Mouse (Mus musculus) MEL (cell line): ENCODE measurements around the gene Carf.

ENCODE experiments used
- CTCF ChIP-seq, 3 experiments: IDR thresholded peaks in 2 of 3; conservative IDR thresholded peaks in 1 of 3; 2 replicates each; pipeline ENCODE4 v1.5.1; 2011 to 2012; ENCODE audit warnings: low read length in 3 of 3, low read depth in 2 of 3, mild to moderate bottlenecking in 2 of 3, improper control_type of control experiment in 1 of 3, inconsistent platforms in 1 of 3, mixed read lengths in 1 of 3, moderate library complexity in 1 of 3; ENCODE audit not compliant: control insufficient read depth in 1 of 3, insufficient read depth in 1 of 3, poor library complexity in 1 of 3, severe bottlenecking in 1 of 3
- ELF1 ChIP-seq: IDR thresholded peaks from 2 replicates; pipeline ENCODE4 v1.6.1; 2014; ENCODE audit warnings: low read depth, mild to moderate bottlenecking, inconsistent platforms, low read length, improper control_type of control experiment, moderate library complexity
- EP300 ChIP-seq, 2 experiments: IDR thresholded peaks; 2 replicates each; pipeline ENCODE4 v1.6.1; 2011; ENCODE audit warnings: improper control_type of control experiment in 2 of 2, low read length in 2 of 2, low read depth in 1 of 2, mild to moderate bottlenecking in 1 of 2
- GABPA ChIP-seq: IDR thresholded peaks from 2 replicates; pipeline ENCODE4 v1.6.1; 2012; ENCODE audit warnings: low read depth, mild to moderate bottlenecking, inconsistent platforms, low read length, improper control_type of control experiment, moderate library complexity
- GATA1 ChIP-seq: IDR thresholded peaks from 2 replicates; pipeline ENCODE4 v1.6.1; 2011; ENCODE audit warnings: low read depth, low read length, improper control_type of control experiment
- NELFE ChIP-seq: IDR thresholded peaks from 2 replicates; pipeline ENCODE4 v1.6.1; 2011; ENCODE audit warnings: low read depth, low read length, improper control_type of control experiment
- NRF1 ChIP-seq: IDR thresholded peaks from 2 replicates; pipeline ENCODE4 v1.6.1; 2014; ENCODE audit warnings: low read depth, mild to moderate bottlenecking, inconsistent platforms, low read length, improper control_type of control experiment, moderate library complexity; ENCODE audit not compliant: poor library complexity, insufficient read depth, severe bottlenecking
- POLR2A ChIP-seq, 2 experiments: IDR thresholded peaks; 2 replicates each; pipeline ENCODE4 v1.6.1; 2011 to 2012; ENCODE audit warnings: low read length in 2 of 2, mild to moderate bottlenecking in 2 of 2, control low read depth in 1 of 2, improper control_type of control experiment in 1 of 2, low read depth in 1 of 2, moderate library complexity in 1 of 2; ENCODE audit not compliant: control insufficient read depth in 1 of 2, insufficient read depth in 1 of 2, poor library complexity in 1 of 2
- SMC3 ChIP-seq: IDR thresholded peaks from 2 replicates; pipeline ENCODE4 v1.6.1; 2011; ENCODE audit warnings: low read depth, low read length, improper control_type of control experiment
- TAL1 ChIP-seq: IDR thresholded peaks from 2 replicates; pipeline ENCODE4 v1.6.1; 2012; ENCODE audit warnings: mild to moderate bottlenecking, inconsistent platforms, low read length, moderate library complexity, mixed read lengths
- TBP ChIP-seq: IDR thresholded peaks from 2 replicates; pipeline ENCODE4 v1.8.0; 2011; ENCODE audit warnings: low read depth, low read length, improper control_type of control experiment
- TCF12 ChIP-seq: IDR thresholded peaks from 2 replicates; pipeline ENCODE4 v1.6.1; 2014; ENCODE audit warnings: low read depth, mild to moderate bottlenecking, inconsistent platforms, low read length, improper control_type of control experiment, moderate library complexity

GRCm38 (mm10) chr1:60098024-60098781, at the start of gene Carf, which contains the start of gene Wdr12:
- TF ChIP-seq TBP (peak; percentile 91), GATA1 (no peak), CTCF (IDR thresholded peaks at IDR 0.05 in 2 of 3, conservative IDR thresholded peaks at IDR 0.05 in 1 of 3; ENCODE audit: control insufficient read depth in 1 of 3, insufficient read depth in 1 of 3, low read depth in 2 of 3, low read length in 3 of 3, poor library complexity in 1 of 3, severe bottlenecking in 1 of 3) (no peak), NRF1 (peak; percentile 96), POLR2A (IDR thresholded peaks at IDR 0.05; ENCODE audit: control insufficient read depth in 1 of 2, insufficient read depth in 1 of 2, low read depth in 1 of 2, low read length in 2 of 2, poor library complexity in 1 of 2) (peak; percentile 80 to 88; a peak in 3 of 4 replicates), TAL1 (no peak), ELF1 (peak; percentile 81), GABPA (no peak), SMC3 (no peak), TCF12 (0 out of 2 replicates have a peak, but pooled peaks have one; percentile 18), NELFE (peak; percentile 85), EP300 (IDR thresholded peaks at IDR 0.05; ENCODE audit: low read depth in 1 of 2, low read length in 2 of 2) (no peak)
